Mouse (Mus musculus) testis, adult 2 months (tissue): ENCODE measurements around the gene Syne2.

Source experiments
- CTCF ChIP-seq: fragments of 200-500 bp; IDR thresholded peaks from 2 replicates; pipeline ENCODE4 v1.5.1; 2012; ENCODE audit warnings: low read depth, mild to moderate bottlenecking, inconsistent platforms, low read length, moderate library complexity; ENCODE audit not compliant: control insufficient read depth, insufficient read depth, insufficient replicate concordance
- POLR2A ChIP-seq: fragments of 200-500 bp; IDR thresholded peaks from 2 replicates; pipeline ENCODE4 v1.6.1; 2012; ENCODE audit warnings: low read depth, mild to moderate bottlenecking, inconsistent platforms, low read length, moderate library complexity; ENCODE audit not compliant: control insufficient read depth

DNA sequence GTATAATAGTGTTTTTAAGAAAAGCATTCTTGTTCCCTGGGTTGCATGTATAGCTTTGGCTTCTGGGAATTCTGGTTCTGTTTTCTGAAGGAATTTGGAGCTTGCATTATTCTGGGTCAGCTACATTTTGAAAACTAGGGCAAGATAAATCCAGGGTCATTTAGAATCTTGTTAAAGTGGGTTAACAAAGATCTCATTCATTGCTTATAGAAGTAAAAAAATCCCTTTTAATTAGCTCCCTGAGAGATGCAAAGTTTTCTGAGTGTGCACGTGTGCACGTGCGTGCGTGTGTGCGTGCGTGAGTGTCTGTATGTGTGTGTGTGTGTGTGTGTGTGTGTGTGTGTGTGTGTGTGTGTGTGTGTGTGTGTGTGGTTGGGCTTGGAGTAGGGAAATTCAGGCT is 42.9 kb downstream of the Syne2 start:
- TF ChIP-seq POLR2A (no peak), CTCF (no peak)
